Mouse (Mus musculus): ENCODE measurements at regions not wholly inside any gene's neighbourhood (a gene's known extent, or its start where the extent isn't known, plus 50 kb on each side); places are given as distances from the start of the nearest gene placed in this dataset.

GRCm38 (mm10) chr11:19369152-19369551 is 350.4 kb upstream of the Meis1 start:
- TF ChIP-seq CTCF (IDR thresholded peaks at IDR 0.05; ENCODE audit: low read depth) (no peak), EP300 (IDR thresholded peaks at IDR 0.05; ENCODE audit: low read depth) (no peak)
